Mouse (Mus musculus) adrenal gland, postnatal 10 days (tissue): Measurements from ENCODE around the gene Psmc5. TPM values are rescaled to one million over a fixed set of nuclear protein-coding genes. Genes with fewer than 3 reads are reported as not detected.

Experiments
- DNase-seq: peaks from one replicate; pipeline ENCODE4 v3.0.0; 2021; ENCODE audit warnings: mixed read lengths
- total RNA-seq, 2 experiments: library from RNA; stranded (reverse); gene quantifications; 2 replicates each; pipeline ENCODE4 v1.2.3; 2021

Gene Psmc5
- total RNA-seq, 2 experiments from 2014 or later, result 121 to 129 TPM

GRCm38 (mm10) chr11:106306758-106307157 is 50.8 kb downstream of the Psmc5 start:
- no peak for DNase-seq

DNA sequence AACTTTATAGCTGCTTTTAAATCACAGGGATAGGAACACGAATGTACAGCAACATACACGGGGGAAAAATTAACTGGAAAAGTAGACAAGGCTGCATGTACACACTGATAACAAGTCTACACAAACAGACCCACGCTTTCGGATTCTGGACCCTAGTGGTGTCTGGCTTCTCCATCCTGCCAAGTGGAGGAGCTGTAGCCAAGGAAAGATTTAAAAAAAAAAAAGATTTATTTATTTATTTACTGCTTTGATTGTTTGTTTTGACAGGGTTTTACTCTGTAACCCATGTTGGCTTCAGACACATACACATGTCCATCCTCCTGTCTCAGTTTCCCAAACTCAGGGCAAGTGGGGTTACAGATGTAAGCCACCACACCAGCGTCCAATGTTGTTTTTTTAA is 51.5 kb downstream of the Psmc5 start:
- no peak for DNase-seq

- no peak for DNase-seq
Observed at GRCm38 (mm10) chr11:106308162-106308561, 52.2 kb downstream of the Psmc5 start.

- DNase-seq, result no peak
Observed at GRCm38 (mm10) chr11:106310123-106310522, 54.2 kb downstream of the Psmc5 start.

Other genes starting within 250 kb of the Psmc5 start
- gene Kcnh6, start 248.0 kb upstream of the Psmc5 start, total RNA-seq, result under 1 TPM; 0.24 to 0.61 TPM
- gene Dcaf7, start 219.3 kb upstream of the Psmc5 start, total RNA-seq, result 10 to 100 TPM; 54.3 to 56.1 TPM
- gene Taco1, start 190.1 kb upstream of the Psmc5 start, total RNA-seq, result 10 to 100 TPM; 40.8 to 52.4 TPM
- 10 to 100 TPM; 44.3 to 48.8 TPM for gene Map3k3, start 171.5 kb upstream of the Psmc5 start, total RNA-seq
- not detected for gene Gm10840, start 95.3 kb upstream of the Psmc5 start, total RNA-seq
- 10 to 100 TPM; 40.4 to 43.1 TPM for gene Limd2, start 95.3 kb upstream of the Psmc5 start, total RNA-seq
- gene Strada, start 54.0 kb upstream of the Psmc5 start, total RNA-seq, result 10 to 100 TPM; 12.1 to 16.1 TPM
- 10 to 100 TPM; 75.9 to 86.3 TPM for gene Ccdc47, start 39.8 kb upstream of the Psmc5 start, total RNA-seq
- gene Ddx42, start 39.2 kb upstream of the Psmc5 start, total RNA-seq, result 10 to 100 TPM; 49.0 to 54.0 TPM
- 10 to 100 TPM; 55.4 to 57.0 TPM for gene Ftsj3, start 75 bp upstream of the Psmc5 start, total RNA-seq
- gene Smarcd2, start 16.8 kb downstream of the Psmc5 start, total RNA-seq, result 10 to 100 TPM; 77.9 to 83.2 TPM
- gene Tcam1, start 20.5 kb downstream of the Psmc5 start, total RNA-seq, result under 1 TPM; 0.15 to 0.33 TPM
- not detected for gene Gh, start 45.7 kb downstream of the Psmc5 start, total RNA-seq
- 10 to 100 TPM; 10.9 to 11.6 TPM for gene Cd79b, start 58.6 kb downstream of the Psmc5 start, total RNA-seq
- 10 to 100 TPM in 1 of 2 experiments, 1 to 10 TPM in 1; 2.0 to 13.3 TPM for gene Scn4a, start 97.1 kb downstream of the Psmc5 start, total RNA-seq
- gene Prr29, start 109.3 kb downstream of the Psmc5 start, total RNA-seq, result 1 to 10 TPM in 1 of 2 experiments, not detected in 1; 1.2 TPM
- 10 to 100 TPM; 28.0 to 31.9 TPM for gene Icam2, start 131.9 kb downstream of the Psmc5 start, total RNA-seq
- 10 to 100 TPM; 54.8 to 63.0 TPM for gene Ern1, start 231.7 kb downstream of the Psmc5 start, total RNA-seq